Mouse (Mus musculus): ENCODE results near the gene Gm17651. TPM values are rescaled to one million over a fixed set of nuclear protein-coding genes. Genes with fewer than 3 reads are reported as not detected.

Gm17651 gene
- total RNA-seq (2021), result not detected
- long read RNA-seq, experiment 1, result 0 reads
- long read RNA-seq, experiment 2, result 0 reads

DNA sequence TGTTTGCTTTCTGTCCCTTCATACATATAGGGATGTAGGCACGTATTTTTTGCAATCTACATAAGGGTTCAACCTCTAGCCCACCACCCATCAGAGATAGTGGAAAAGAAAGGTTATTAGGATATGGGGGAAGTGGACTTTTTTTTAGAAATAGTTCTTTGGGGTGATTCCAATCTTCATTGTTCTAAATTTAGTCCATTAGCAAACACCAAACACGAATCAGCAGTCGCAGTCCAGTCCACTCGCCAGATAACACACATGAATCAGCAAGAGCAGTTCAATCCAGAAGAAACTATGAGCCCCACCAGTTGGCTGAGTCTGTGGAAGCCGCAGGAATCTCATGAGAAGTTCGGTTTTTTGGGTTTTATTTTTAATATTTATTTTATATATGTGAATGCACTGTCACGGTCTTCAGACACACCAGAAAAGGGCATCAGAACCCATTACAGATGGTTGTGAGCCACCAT, at the start of gene Gm17651:
Gene Gm17651 (minus strand): TSS at position 51 of the 467 bp plus-strand sequence.
- no peak for DNase-seq

DNA sequence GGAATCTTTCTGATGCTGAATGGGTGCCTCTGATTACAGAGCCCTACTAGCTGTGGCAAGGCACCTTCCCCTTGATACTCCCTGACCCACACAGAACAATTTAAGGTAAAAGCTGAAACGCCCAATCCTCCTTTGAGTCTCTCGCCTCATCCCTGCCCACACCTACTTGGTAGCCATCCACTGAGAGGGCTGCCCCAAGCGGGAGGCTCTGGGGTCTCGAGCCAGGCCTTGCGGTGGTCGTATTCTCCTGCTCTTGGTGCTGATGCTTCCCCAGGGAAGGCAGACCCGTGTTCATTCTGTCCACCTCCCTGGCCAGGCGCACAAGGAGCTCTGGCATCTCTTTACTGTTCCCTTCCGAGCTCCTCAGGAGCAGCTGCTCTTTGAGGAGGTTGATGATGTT, 44.6 kb upstream of the Gm17651 start:
- DNase-seq, result no peak

DNA sequence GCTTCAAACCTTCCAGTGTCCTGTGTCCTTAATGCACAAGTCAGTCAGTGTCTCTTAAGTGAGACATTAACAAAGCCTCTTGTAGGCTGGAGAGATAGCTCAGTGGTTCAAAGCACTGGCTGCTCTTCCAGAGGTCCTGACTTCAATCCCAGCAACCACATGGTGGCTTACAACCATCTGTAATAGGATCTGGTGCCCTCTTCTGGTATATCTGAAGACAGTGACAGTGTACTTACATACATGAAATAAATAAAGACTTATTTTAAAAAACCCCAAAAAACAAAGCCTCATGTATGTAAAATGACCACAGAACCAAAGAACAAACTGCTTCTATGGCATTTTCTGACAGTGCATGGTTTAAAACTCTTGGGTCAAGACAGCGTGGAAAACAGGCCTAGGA, 41.4 kb upstream of the Gm17651 start:
- no peak for DNase-seq

DNA sequence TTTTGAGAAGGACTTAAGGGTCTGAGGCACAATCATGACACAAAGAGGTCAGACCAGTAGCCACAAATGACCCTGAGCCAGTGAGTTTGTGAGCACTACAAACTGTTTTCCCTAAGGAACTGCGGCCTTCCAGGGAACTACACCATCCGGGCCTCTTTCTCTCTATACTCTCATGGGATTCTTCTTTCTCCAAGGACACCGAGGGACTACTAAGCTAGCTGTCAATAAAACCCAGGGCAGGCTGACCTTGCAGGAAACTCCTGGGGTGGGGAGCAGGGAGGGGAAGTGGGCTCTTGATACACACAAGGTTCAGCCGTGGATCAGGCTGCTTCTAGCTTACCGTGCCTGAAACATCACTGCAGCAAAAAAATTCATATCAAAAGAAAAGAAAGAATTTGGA, 36.4 kb upstream of the Gm17651 start:
- no peak for DNase-seq

DNA sequence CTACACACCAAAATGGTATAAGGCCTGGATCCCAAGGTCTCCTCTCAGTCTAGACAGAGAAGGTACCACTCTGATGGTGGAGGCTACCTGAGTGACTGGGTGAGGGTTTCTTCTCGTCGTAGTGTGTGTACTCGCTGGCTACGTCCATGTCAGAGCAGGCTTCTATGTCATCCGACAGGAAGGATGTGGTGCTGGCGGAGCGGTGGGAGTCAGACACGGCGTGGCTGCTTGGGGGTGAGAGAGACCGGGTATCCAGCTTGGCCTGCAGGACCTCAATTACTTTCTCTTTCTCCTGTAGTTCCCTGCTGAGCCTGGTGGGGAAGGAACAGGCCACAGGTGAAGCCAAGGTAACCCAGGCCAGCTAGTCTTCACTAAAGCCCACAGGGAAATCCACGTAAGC, 35.6 kb upstream of the Gm17651 start:
- no peak for DNase-seq

DNA sequence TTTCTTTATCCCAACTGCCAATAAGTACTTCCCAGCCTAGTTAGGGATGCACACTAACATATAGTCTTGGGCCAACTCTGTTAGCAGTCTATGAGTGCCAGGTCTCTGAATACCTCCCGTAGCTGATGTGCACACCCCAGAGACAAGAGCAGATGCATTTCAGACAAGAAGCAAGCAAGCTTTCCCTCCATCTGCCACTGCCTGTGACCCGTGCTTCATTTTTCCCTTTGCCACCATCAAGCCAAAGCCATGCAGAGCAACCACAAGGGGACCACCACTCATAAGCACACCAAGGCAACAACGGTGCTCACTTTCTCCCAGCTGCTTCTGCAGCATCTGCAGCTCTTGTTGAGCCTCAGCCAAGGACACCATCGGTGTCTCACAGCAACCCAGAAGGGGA, 32.1 kb upstream of the Gm17651 start:
- no peak for DNase-seq

DNA sequence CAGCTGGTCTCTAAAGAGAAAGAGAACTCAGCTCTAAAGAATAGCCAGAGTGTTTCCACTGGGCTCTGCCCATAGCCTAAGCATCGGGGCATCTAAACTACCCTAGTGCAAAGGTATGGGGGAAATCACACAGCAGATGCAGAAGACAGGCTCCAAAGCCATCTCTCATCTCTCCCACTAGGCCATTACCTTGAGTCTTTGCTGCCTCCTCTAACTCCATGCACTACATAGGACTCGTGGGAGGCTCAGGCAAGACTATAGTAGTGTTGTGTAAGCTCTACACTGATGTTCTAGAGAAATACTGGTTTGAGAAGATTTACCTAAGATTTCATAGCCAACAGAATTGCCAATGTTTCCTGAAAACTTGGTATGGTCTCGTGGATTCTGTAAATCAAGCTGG, 31.0 kb upstream of the Gm17651 start:
- DNase-seq, result no peak

DNA sequence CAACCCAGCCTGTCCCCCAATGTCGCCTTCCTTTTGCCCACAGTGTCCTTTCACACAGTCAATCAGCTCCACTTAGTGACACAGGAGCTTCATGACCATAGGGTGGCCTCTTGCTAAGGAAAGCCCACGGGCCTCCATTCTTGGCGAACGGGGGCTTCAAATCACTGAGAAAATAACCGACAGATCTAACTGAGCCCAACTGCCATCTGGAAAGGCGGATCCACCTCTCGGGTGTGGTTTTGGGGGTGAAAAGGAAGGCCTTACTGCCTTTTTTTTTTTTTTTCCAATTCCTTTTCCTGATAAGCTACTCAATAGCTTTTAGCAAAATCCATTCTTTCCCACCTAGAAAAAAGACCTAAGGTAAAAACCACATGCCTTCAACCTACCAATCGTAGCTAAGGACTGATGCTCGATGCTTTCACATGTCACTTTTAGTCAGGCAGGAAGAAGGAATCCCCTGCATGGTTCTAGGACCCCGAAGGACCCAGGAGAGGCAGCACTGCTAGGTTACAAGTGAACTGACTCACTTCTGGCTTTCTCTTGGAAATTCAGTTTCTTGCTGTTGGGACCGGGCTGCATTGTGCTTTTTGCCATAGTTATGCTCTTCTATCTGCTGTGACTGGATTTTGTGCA, 28.1 kb upstream of the Gm17651 start:
- no peak for DNase-seq

DNA sequence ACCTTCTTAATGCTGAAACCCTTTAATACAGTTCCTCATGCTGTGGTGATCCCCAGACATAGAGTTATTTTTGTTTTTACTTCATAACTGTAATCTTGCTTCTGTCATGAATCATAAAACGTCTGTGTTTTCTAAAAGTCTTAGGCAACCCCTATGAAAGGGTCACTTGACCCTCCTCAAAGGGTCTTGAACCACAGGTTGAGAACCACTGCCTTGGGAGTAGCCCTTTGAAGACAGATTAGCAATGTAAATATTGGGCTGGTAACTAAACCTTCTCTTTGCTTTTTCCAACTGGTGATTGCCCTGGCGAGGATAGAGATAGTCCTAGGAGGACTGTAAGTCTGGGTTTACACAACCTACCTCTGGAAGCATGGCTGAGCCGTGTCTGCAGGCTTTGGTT, 26.7 kb upstream of the Gm17651 start:
- no peak for DNase-seq

DNA sequence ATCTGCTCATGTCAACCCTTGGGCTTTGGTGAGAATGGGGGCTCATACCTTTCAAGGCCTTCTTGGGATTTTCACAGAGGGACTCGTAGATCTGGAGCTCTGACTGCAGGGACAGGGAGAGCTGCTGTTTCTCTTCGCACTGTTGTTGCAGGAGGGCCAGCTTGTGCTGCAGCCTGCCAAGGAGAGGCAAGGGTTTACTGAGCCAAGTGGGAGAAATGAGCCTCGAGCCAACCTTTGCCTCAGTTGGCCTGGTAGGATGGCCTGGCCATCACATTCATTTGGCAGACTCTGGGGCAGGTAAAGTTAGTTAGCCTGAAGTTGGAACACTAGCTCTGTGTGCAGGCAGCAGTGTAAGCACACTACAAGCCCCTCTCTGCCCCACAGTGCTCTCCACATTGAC, 24.6 kb upstream of the Gm17651 start:
- no peak for DNase-seq

DNA sequence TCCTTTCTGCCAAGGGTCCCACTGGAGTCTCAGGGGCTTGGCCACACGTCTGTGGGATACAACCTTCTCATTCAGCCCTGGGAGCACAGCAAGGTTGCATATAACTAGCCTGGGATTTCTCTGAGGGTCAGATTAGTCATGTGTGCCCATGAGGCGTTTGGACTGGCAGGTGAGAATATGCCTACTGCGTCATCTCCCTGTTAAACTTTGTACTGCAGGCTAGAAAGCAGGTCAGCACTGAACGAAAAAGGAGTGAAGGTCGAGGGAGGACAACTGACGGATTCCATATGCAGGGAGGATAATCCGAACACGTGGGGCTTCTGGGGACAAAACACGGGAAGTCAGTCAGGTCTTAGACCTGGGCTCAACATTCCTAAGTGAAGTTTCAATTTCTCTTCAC, 22.8 kb upstream of the Gm17651 start:
- no peak for DNase-seq

DNA sequence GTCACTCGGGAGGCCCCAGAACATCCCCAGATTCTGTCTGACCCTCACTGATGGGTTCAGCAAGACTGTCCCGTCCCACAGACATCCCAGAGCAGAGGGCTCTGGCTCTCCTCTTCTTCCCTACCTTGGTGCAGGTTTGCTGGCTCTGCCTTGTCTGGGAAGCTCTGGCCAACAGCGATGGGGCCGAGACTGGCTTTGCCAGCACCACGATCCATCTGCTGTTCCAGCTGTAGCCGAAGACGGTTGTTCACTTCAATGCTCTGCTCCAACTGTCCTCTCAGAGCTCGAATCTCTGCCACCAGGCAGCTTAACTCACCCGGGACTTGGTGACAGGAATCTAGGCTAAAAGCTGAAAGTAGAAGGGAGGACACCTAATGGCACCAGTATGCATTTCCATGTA, 22.4 kb upstream of the Gm17651 start:
- no peak for DNase-seq

DNA sequence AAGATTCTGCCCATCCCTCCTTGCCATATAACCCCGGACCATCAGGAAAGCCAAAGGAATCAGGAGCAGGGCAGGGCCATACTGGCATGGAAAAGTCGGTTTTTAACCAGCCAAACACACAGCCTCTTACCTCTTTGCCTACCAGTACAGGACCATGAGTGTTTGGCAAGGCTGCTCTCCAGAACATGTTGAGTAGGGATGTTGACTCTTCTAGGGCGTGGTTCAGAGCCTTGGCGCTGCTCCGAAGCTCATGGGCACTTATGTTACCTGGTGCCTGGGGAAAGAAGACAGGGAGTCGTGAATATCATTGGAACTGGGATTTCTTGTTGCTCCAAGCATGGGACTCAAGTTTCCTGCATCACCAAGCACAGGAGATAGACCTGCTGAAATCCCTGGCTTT, 19.3 kb upstream of the Gm17651 start:
- DNase-seq, result no peak

DNA sequence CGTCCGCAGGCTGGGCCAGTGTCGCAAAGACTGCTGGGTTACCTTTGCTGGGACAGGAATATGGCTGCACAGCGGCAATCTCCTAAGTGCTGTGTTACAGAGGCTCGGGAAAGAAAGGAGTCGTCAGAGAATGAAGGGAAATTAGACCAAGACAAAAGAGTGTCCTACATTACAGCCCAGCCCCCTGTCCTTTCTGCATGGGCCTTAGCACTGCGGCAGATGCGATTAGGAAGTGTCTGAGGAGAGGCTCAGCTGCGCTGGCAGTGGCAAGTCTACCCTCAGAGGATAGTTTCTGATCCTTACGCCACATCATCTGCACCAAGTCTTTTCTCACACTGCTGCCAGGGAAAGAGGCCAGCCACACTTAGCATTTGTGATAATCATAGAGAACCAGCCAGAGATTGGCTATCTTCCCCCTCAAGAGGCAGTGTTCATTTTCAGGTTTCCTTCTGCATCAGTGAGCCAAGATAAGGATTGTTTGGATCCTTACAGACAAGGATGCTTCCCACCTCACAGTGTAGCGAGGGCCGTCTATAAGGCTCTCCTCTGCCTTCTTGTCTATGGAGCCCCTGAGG, 17.0 kb upstream of the Gm17651 start:
- no peak for DNase-seq

DNA sequence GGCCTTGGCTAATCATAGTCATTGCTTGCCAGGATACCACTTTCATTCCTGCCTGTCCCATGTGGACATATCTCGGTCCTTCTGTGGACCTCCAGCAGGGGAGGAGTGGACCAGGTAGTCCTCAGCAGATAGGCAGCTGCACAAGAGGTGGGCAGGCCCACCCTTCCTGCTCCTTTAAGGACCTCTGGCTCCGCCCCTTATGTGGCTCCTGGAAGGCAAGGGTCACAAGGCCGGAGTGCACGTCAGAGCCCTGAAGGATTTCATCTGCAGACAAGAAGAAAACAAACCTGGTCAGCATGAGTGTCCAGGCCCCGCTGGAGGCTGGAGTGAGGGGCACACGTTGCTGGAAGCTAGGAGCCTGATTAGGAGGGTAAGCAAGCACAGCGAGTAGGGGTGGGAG, 16.1 kb upstream of the Gm17651 start:
- DNase-seq, result no peak

DNA sequence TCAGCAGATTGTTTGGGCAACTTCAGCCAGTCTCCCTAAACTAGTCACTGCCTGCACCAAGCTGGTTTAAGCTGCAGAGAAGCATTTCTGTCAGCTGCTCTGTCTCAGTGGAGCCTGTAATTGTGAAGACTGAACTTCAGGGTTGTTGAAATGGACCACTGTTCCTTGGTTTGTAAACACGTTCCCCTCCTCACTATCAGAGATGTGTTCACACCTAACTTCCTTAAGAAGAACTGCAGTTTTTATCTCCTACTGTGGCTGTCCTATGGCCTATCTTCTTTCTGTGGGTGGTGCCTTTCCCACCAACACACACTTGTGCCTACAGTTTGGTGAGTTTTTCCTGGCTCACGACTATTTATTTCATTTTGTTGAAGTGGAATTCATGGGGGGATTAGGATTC, 14.8 kb upstream of the Gm17651 start:
- DNase-seq, result no peak

DNA sequence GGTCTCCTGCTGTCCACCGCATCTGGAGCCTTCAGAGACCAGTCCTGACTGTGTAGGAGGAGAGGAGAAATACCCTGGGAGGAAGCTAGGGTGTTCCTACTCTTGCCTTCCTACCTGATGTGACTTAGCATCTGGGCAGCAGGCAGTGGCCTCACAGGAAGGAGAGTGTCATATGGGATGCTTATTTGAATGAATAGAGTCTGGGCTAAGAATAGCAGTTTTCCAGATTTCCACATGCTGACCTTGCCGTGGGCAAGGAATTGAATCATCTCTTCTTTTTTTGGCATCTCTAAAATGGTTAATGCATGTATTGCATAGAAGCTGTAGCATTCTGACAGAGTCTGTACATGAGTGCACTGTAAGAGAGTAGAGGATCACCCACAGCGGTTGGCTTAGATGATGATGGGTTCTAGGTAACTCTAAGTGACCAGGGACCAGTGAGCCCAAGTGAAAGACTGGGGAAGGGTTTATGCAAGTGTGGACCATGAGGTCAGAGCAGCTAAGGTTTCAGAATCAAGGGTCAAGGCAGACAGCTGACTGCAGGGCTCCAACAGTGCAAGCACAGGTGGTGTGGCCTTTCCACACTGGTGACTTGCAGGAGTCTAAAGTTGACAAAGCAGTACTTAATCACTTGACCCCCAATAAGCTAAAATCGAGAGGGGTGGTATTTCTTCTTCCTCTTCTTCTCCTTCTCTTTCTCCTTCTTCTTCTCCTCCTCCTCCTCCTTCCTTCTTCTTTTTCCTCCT, 12.1 kb upstream of the Gm17651 start:
- no peak for DNase-seq

DNA sequence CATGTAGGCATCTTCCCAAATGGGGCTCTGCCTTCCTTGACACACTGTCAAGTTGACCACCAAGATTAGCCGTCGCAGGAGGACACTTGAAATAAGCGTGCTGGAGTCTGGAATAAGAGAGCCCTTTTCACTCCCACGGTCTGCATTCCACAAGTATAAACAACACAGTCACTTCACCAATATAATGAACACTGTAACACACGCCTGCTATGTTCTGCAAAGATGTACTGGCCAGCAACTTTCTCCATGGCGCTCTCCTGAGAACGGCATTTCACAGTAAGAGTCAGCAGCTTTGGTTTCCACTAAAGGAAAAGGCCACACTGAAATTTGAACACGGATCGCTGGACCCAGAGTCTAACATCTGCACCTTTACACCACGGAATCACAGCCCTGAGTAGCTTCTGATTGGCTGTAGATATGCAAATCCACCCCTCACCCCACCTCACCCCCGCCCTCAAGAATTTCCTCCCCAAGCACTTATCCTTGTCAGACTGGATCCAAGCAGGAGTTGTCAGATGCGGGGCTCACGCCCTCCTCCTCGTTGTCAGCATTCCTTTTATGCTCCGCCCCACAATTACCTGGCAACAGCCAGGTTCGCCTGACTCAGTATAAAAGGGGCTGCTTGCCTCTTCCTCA, 9.2 kb upstream of the Gm17651 start:
- DNase-seq, result no peak

DNA sequence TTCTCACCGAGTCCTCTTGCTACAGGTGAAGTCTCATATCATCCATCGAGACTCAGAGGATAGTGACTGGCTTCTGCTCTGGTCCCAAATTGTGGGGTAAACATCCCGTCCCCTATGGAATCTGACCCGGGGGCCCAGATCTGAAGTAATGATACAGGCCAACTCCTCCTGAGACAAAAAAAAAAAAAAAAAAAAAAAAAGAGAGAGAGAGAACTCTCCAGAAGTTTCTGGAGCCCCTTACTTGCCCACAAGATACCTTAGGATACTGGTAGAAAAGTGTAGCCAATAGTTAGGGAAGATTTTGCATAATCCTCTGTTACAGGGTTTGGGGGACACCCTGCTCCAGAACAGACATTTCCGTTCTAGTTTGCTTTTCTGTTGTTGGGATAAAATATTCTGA, 8.1 kb upstream of the Gm17651 start:
- no peak for DNase-seq

DNA sequence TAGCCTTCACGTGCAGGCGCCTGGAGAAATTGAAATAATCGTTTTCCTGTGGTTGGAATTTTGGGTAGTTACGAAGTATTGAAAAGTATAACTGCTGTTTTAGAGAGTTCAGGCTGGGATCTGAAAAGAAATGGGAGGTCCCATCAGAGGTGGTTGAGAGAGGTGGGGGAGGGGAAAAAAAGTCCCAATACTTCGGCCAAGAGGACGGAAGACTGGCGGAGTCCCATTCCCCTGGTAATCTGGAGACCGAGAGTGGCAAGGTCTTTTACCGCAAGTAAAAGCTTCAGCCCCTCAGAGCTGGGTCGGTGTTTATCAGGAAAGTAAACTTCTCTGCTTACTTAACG, 7.6 kb upstream of the Gm17651 start:
- DNase-seq, result no peak

DNA sequence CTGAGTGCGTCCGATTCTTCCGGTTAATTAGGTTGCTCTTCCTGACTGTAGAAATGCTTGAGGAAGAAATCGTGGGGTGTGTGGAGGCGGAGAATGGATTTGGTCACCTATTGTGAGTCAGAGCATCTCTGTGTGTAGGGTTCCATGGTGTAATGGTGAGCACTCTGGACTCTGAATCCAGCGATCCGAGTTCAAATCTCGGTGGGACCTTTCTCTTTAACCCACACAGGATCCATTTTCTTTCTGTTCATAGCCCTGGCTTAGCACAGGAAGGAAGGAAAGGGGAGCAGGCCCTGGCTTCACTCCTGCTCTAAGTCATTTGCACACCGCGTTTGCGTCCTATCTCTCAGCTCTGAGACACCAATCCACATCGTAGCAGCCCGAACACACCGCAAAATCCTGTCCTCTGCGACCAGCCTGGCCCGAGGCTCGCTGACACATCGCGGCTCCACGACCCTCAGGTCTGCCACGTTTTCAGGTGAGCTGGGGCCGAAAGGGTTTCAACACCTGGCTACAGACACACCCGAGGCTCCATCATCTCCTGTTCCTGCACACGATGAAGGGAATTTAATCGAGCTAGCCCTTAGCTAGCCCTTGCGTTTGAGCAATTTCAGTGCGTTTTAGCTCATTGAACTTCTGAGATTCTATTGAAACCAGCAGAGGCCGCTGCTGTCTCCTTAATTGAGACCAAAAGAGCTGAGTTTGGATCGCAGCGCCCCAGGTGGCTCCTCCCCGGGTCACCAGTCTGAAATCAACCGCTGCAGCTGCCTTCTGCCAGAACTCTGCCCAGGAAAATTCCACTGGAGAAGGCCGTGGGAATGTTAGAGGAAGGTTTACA, 7.0 kb upstream of the Gm17651 start:
- DNase-seq, result no peak

DNA sequence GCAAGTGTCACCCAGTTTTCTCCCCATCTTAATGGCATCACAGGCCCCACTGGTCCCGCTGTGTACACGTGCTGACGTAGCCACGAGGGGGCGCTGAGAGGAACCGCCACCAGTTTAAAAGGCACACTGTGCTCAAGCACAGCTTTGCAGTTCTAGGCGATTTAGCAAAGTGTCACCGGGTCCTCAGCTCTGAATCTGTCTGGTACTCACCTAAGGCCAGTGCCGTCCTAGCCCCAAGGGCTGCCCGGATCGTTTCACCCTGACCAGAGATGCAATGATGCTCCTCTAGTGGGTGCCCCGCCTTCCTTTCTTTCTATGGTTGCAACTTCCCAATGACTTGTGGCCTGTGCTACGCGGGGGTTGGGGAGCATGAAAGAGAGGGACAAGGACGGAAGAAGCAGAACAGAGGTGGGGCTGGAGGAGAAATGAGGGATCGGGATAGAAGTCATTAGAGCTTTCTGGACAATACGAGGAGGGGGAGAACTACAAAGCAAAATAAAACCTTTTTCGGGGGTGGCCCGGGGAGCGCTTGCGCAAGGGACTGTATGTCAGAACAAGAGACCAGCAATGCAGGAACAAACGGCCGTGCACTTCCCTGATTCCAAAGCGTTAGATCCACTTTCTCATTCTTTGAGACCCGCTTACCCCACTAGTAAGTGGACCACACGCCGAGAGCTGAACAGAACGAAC, 6.3 kb upstream of the Gm17651 start:
- DNase-seq, result peak; percentile 58
